Mouse (Mus musculus) brain, embryonic 14.5 days (tissue): ENCODE results near the gene Fxyd3.

ENCODE experiments used
- CTCF ChIP-seq: fragments of 200-500 bp; IDR thresholded peaks from 2 replicates; pipeline ENCODE4 v1.5.1; 2012; ENCODE audit warnings: inconsistent platforms, mild to moderate bottlenecking, moderate library complexity, borderline replicate concordance; ENCODE audit not compliant: insufficient read depth, insufficient read length; ENCODE audit errors: extremely low read depth
- POLR2A ChIP-seq: fragments of 200-500 bp; IDR thresholded peaks from 2 replicates; pipeline ENCODE4 v1.6.1; 2012; ENCODE audit warnings: mild to moderate bottlenecking, inconsistent platforms, borderline replicate concordance; ENCODE audit not compliant: poor library complexity, insufficient read depth, insufficient read length, severe bottlenecking; ENCODE audit errors: extremely low read depth

- TF ChIP-seq CTCF (no peak), POLR2A (no peak)
Measured at GRCm38 (mm10) chr7:31096892-31097564, 20.5 kb upstream of the Fxyd3 start.
